Mouse (Mus musculus) urinary bladder, postnatal 14 days (tissue): ENCODE measurements around the gene Prcp.

Experiments used
- DNase-seq: peaks from one replicate; pipeline ENCODE4 v3.0.0; 2021; ENCODE audit warnings: low spot score

Gene Prcp

DNA sequence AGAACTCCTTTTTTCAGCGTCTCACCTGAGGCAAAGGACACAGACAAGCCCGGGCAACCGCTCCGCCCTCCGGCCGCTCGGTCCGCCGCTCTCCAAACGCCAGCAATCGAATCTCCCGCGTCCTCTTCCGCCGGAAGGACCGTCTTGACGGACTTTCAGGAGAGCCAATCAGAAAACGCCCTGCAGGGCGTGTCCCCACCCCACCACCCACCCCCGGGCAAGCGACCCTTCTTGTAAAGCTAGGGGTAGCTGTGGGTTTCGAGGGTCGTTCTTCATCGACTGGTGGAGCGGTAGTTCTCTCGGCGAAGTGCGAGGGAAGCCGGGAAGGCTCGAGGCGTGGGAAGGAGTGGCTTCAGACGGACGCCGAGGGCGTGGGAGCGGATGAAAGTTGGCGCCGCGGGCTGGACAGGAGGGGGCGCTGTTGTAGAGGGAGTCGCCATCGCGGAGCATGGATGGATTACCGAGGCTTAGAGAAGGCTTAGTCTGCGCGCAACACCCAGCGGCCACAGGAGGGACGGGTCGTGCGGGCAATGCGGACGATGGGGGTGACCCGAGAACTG is at the start of gene Prcp, which contains the start of gene Ddias:
Gene Prcp (plus strand): TSS at position 355 of the 560 bp plus-strand sequence.
Gene Ddias (minus strand): TSS at position 132 of the 560 bp plus-strand sequence.
- peak; percentile 95 for DNase-seq

DNA sequence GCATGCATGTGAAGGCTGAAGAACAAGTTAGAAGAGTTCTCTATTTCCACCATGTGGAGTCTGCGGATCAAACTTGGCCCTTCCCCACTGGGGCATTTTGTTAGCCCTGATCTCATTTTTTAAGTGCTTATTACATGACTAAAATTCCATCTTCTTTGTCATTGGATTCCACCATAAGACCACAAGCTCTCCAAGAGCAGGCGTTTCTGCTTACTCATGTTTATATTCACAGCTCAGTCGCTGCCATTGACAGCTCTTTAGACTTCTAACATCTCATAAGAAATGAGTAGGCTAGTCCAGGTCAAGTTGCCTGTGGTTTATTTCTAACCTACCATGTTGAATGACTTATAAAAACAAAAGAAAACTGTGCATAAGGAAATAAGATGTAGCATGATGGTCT is 48.0 kb upstream of the Prcp start:
- no peak for DNase-seq

DNA sequence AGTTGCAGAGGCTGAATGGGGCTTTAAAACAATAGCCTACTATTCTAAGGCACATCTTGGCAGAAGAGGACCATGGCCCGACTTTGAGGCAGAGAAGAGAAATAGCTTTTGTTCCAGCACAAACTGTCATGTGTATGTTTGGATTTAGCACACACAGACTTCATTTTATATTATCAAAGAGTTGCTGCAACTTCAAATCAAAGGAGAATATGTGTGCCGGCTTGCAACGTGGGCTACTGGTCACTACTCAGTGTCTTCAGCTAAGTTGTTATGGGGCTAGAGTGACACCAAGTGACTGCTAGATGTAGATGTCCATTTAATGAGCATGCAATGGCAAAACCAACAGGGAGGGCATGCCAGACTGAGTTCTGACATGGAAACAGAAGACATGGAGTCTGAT is 46.3 kb upstream of the Prcp start:
- no peak for DNase-seq

DNA sequence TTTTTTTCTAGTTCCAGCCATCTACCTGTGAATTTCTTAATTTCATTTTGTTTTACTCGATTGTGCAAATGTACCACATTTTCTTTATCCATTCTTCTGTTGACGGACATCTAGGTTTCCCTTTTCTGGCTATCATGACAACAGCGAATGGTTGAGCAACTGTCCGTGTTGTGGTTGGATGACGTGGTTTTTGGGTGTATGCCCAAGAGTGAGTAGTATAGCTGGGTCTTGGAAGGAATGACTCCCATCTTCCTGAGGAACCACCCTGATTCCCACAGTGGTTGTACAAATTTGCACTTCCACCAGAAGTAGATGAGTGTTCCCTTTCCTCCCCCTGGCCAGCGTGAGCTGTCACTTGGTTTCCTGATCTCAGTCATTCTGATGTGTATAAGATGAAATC is 41.9 kb upstream of the Prcp start:
- no peak for DNase-seq

DNA sequence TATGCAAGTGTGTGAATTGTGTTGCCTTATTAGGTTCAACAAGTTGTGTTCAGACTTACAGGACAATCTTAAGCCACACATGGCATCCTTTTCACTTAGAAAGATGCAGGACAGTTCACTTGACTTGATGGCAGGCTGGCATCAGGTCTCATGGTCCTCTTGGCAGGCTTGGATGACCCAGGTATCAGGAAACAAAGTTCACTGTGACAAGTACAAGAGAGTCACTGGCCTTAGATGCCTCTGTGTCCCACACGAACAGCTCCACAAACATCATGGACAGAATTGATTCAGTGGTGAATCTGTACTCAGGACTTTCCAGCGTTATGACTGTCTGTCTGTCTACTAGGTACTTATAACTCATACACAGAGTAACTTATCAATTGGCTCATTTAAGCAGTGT is 39.9 kb upstream of the Prcp start:
- DNase-seq = no peak

DNA sequence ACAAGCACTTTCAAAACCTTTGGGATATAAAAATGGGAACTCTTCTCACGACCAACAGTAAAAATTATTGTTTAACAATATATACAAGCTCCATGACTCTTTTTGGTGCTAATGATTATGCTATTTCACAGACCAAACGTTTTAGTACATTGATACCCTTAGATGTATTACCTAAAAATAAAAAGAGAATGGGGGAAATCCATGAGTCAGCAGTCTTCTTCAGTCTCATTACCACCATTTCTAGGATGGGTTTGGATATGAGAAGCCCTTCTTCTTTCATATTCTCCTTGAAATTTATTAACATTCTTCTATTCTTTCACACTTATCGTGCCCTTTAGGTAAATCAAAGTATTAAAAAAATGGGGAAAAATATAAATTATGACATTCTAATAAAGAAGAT is 37.8 kb upstream of the Prcp start:
- no peak for DNase-seq

DNA sequence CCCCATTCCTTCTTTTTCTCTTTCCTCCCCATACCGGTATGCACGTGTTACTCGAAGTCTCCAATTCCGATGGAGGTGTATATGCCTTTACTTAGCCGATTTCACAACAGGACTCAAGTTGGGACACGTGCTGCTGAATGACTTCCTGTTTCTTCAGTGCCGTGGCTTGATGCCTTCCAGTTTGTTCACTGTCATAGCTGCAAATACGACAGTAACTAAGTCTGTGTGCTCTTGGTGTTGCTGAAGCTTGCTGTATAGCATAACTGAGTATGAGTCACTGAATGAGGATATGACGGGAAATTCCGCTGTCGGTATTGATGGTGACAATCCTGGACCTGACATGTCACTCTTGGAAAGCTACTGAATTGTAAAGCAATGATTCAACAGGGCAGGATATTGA is 37.0 kb upstream of the Prcp start:
- DNase-seq = peak; percentile 53

DNA sequence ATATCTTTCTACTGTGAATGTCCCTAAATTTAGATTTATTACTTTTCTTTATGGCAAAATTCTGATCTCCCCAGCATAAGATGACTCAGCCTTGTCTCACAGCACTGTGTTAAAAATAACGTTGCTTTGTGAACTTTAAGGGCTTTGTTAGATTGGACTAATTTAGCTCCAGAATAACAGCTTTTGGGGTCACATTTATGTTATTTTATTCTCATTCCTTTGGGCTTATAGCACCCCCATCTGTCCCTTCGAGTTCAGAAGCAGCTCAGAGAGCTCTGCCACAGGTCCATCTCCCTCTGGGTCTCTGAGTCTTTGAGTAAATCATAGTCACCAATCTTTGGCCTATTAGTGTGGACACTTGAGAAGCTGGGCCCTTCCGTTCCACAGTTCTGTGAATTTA is 36.4 kb upstream of the Prcp start:
- DNase-seq = no peak

DNA sequence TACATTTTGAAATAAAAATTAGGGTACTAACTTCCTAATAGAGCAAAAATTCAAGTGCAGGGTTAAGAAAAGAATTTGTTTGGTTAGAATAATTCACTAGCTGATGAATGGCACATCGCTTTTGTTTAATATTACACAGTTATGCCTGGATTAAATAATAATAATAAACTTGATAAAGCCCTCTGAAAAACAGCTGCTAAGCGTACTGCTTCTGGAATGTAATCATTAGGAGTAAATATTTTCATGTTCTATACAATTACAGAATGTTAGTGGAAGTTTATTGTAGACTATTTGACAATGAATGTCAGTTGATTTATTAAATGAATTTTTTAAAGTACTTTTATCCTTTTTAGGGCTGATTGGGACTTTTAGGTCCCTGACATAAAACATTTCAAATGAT is 32.0 kb upstream of the Prcp start:
- DNase-seq = no peak

DNA sequence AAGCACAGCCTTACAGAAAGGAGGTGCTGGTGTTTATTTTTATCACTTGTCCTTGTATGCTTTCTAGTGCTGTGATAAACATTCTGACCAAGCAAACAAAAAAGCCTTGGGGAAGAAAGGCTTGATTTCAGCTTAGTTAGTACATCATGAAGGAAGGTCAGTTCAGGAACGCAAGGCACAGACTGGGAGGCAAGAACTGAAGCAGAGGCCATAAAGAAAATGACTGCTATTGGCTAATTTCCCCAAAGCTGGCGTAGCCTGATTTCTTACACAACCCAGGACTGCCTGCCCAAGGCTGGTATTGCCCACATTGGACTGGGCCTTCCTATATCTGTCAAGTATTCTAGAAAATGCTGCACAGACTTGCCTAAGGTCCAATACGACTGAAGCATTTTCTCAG is 26.0 kb upstream of the Prcp start:
- DNase-seq = no peak

DNA sequence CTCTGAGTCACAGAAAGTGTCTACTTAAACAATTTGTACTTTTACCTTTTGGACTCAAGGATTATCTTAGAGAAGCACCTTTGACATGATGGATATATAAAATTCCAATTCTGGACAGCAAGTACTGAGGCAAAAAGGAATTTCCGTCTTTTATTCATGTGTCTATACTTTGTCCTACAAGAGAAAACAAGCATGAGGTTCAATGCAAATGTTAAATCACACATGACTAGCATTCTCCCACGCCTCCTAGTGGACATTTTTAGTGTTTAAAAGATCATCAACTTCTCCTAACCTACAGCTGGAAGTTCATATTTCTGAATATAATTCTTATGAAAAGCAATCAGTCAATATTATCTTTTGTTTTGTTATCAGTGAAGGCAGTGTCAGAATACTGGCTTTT is 7.7 kb upstream of the Prcp start:
- DNase-seq = no peak

DNA sequence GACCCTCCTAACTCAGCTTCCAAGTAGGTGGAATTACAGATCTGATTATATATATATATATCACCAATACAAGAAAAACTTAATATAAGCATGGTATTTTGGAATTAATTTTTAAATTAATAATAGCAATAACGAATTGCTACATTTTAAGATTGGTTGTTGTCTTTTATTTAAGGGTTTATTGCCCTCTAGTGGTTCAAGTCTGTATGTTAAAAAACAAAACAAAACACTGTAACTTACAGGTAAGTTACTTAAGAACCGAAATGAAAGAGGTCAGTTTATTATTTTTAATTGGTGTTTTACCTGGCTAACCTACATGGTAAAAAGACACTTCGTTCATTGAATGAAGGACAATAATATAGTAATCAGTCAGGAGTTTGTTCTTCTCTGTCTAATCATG is 4.1 kb upstream of the Prcp start:
- DNase-seq = no peak

DNA sequence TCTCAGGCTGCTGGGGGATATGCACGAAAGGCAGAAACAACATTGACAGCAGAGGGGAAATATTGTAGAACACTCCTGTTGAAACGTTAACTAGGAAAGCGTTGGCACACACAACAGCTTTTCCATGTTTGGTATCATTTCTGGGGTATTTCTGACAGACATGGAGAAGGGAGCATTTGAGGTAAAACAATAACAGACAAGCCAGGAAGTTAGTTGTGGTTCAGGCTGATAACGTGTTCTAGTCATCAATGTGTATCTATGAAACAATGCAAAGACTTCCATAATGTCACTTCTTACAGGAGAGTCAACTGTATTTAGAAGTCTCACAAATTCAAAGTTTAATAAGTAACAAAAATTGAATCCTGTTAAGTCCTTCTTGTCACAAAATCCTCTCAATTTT is 2.7 kb upstream of the Prcp start:
- no peak for DNase-seq

DNA sequence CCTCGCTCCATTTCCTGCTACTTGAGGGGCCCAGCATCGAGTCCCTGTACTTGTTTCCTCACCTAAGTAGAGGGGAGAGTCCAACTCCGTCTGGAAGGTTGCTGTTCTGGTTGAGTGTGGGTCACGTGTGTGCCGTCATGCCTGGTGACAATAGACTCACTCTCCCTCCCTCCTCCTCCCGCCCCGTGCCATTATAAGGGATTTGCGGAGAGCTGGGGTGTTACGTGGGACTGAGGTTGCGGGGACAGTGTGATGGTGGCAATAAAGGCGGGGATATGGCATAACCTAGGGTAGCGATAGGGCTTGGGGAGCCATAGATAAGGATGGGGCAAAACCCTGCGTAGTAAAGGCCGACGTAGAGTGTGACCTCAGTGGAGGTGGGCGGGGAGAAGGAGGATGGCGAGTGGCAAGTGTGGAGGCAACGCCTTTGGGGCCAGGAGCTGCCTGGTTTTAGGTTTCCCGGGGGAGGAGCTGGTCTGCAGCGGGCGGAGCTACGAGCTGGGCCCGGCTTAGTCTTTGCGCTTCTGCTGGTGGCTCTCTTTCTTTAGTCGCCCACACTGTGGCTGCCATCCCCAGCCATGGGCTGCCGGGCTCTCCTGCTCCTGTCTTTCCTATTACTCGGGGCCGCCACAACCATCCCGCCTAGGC is 615 bp downstream of the Prcp start:
- peak; percentile 90 for DNase-seq

DNA sequence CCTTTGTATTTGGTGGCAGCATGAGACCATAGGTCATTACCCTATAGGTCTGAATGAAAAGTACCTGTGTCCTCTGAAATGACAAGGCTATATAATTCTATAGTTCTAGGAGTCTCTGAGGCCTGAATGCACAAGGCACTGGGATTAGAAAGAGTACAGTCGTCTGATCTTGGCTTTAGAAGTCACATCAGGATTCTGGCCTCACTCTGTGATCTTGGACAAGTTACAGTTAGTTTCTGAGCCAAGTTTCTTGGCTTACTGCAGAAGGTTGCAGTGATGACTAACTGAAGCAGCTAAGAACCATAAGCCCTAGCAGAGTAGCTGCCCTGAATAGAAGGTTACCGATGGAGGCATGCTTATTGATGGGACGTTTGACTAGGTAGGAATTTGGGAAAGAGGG is 1.8 kb downstream of the Prcp start:
- no peak for DNase-seq

DNA sequence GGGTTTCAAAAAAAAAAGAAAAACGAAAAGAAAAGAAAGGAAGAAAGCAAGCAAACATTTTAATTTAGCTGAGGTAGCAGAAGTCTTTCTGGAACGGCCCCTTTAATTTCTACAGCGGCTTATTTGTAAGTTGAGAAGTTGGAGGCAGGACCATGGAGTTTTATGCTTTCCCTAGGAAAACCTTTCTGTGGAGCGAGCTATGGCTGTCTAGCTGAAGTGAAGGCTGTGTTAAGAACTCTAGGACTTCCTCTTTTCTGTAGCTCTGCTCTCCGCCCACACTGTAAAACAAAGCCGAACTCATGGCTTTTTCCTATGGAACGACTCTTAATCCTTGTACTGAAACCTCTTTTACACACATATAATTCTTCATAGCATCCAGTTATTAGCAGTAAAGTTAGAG is 2.3 kb downstream of the Prcp start:
- no peak for DNase-seq

DNA sequence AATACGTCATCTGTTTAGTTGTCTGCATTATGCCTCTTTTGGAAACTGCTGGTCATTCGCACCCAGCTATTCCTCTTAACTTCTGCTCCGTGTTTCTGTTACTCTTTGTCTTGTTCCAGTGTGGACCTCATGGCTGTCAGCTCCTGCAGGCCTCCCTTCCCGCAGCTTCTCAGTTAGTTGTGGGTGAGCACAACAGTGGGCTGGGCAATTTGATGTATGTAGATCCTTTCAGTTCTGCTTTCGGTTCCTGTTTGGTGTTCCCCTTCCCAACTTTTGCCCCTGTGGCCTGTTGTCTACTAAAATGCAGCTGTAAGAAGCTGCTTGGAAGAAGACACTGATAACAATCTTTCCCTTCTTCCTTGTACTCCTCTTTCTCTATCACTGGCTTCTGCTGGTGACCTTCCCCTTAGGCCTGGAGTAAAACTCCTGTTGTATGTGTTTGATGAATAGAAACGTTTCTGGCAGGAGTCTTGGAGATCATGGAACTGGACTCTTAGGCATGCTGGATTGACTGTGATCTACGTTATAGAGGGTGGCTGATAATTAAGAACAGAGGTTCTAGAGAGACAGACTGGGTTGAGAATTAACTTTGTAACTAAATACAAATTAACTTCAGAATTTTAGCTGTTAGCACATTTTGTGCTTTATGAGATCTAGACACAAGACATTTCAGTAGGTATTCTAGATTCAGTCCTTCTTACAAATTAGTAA is 4.5 kb downstream of the Prcp start:
- DNase-seq = no peak

DNA sequence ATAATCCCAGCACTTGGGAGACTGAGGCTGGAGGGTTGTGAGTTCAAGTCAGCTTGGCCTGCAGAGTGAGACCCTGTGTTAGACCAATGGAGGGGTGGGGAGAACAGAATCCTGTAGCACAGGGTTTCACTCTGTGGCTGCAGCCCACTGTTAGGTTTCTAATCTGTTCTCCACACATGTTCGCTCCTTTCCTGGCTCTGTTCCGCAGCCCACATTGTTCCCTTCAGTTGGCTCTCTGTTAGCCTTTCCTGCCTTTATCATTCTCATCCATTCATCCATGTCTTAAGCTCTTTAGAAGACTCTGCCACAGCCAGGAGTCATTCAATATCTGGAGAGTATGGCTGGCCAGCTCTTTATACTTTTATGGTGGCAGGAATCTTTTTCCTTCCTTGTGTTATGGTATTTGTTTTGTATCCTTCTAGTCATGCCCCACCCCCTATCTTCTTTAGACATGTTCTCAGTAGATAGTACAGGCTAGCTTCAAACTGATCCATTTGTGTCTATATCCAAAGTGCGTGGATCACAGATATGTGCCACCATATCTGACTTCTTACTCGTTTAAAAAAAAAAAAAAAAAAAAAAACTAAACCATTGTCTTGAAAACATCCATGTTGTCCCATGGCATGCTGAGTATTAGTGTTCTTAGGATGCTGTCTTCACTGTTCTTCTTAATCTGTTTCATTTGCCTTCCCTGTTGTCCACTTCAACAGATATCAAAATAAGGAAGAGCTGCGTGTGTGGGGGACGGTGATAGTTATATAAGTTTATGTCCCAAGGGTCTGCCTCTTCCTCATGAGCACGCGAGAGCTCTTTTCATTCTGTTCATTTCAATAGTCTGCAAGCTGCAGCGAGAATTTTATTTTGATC is 9.8 kb downstream of the Prcp start:
- DNase-seq = no peak

DNA sequence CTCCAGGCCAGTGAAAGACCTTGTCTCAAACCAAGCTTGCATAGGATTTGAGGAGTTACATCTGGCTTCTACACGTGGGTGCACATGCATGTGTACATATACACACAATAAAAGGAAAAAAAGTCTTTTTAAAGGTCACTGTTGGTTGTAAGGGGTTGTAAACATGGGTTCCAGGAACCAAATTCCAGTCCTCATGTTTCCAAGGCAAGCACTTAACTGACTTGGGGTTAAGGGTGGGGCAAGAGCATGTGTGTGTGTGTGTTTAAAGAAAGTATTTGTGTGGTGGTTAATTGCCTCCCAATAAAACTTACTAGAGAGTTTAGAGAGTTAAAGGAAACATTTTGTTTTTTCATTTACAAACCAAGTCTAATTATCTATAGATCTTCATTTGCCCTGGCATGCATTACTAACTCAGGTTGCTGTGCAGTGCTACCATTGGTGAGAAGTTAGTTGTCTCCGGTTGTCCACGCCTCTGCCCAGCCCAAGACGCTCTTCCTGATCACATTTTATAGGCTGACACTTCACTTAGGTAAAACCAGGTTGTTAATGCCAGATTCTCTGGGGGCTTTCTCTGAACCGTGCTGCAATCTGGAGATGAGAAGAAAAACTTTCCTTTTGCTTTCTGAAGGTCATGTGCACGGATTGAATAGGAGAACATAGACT is 10.9 kb downstream of the Prcp start:
- no peak for DNase-seq

DNA sequence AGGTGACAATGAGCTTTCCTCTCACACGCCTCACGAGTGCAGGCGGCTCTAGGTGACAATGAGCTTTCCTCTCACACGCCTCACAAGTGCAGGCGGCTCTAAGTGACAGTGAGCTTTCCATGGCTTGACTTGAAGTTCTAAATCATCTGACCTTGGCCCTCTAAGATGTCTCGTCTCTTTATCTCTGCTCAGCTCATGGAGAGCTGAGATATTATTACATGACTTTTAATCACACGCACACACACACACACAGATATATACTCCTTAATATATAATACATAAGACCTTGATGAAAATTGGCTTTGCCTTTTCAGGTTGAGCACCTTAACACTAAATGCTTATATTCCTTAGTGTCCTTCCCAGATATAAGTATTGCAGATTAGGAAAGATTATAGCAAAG is 12.5 kb downstream of the Prcp start:
- DNase-seq = no peak

DNA sequence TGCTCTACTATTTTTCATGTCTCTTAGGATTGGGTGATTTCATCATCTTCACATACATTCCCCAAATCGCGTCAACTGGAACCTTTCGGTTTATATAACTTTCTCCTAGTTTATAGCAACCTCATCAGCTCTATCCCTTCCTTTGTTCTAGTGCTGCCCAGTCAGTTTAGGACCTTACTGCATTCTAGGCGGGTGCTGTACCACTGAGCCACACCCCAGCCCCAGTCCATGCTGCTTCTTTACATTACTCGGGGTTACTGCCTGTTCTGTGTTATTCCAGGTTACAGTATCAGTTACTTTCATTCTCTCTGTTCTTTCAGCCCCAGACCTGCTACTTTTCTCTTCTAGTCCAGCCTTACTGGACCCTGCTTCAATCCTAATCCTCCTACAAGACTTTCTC is 13.0 kb downstream of the Prcp start:
- DNase-seq = no peak

DNA sequence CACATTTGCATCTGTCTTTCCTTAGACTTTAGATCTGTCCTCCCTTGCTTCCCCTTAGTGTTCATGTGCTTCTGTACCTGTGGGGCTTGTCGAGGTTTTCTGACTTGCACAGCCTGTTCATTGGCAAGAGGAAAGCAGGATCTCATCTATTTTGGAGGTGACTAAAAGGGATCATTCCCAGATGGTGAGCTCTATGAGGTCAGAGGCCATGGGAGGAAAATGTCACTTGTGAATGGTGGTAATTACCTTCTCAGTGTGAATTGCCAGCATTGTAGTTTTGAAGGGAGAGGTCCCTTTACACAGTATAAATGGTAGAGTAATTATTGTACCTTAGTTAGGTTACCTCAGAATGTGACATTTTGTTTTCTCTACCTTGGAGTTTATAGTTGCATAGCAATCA is 15.9 kb downstream of the Prcp start:
- DNase-seq = no peak
